Mouse (Mus musculus): ENCODE measurements around the gene Lrmda.

DNA sequence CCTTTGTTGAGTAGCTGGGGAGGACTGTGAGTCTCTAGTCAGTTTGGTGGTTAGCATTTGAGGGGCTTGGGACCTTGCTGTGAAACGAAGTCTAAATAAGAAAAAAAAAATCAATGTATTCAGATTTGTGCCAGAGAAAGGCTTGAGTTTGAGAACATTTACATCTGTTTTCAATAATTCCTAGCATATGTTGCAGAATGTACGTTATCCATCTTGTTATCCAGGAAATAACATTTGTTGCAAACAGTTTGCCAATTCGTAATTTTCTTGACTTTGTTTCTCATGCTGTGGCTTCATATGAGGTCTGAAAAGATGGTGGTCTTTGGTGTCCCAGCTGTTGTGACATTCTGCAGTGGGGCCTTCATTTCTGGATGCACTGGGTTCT, 353.8 kb downstream of the Lrmda start:
- TF ChIP-seq ZNF384 (IDR thresholded peaks at IDR 0.05; ENCODE audit: low read depth, low read length) (no peak), CTCF (IDR thresholded peaks at IDR 0.05 in 2 of 3, conservative IDR thresholded peaks at IDR 0.05 in 1 of 3; ENCODE audit: control insufficient read depth in 1 of 3, insufficient read depth in 1 of 3, low read depth in 2 of 3, low read length in 3 of 3, poor library complexity in 1 of 3, severe bottlenecking in 1 of 3) (no peak), POLR2A (IDR thresholded peaks at IDR 0.05; ENCODE audit: control insufficient read depth in 1 of 2, insufficient read depth in 1 of 2, low read depth in 1 of 2, low read length in 2 of 2, poor library complexity in 1 of 2) (no peak), ETS1 (IDR thresholded peaks at IDR 0.05; ENCODE audit: low read depth, low read length) (no peak), EP300 (IDR thresholded peaks at IDR 0.05; ENCODE audit: low read depth in 1 of 2, low read length in 2 of 2) (no peak), CHD2 (IDR thresholded peaks at IDR 0.05; ENCODE audit: low read length) (no peak), E2F4 (IDR thresholded peaks at IDR 0.05; ENCODE audit: borderline replicate concordance, low read depth, low read length) (no peak), ZKSCAN1 (IDR thresholded peaks at IDR 0.05; ENCODE audit: low read depth, low read length) (no peak), KAT2A (conservative IDR thresholded peaks at IDR 0.05; ENCODE audit: low read depth, low read length) (no peak), MAZ (IDR thresholded peaks at IDR 0.05; ENCODE audit: low read depth, low read length) (no peak)
